Mouse (Mus musculus) kidney, postnatal 14 days (tissue): Measurements from ENCODE around the gene Irx6.

Experiments
- DNase-seq: peaks from one replicate; pipeline ENCODE4 v3.0.0; 2022; ENCODE audit warnings: mixed read lengths

Gene Irx6

DNA sequence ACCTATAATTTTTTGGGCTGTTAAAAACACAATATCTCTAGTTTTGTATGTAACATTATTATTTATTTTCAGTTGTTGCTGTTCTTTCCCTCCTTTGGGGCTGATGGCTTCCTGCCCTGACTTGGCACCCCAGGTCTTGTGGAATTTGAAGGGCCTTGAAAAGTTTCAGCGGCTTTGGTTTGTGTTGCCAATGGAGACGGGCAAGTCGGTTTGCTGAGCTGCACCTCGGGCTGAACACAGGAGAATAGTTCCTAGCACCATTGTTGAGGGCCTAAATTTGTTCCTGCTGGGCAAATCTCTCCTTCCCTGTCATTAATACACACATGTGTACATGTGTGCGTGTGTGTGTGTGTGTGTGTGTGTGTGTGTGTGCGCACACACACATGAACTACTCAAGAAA lies 49.2 kb downstream of the Irx6 start:
- DNase-seq: no peak

- DNase-seq: no peak
Observed at GRCm38 (mm10) chr8:92723947-92724346, 49.9 kb downstream of the Irx6 start.

- DNase-seq: no peak
Observed at GRCm38 (mm10) chr8:92724359-92724758, 50.3 kb downstream of the Irx6 start.
